Mouse (Mus musculus) cerebellum, adult 18-20 months (tissue): ENCODE results near the gene Gm45618.

Experiments used
- DNase-seq, 2 experiments: peaks; one replicate each; pipeline ENCODE4 v3.0.0; 2021

Gene Gm45618

GRCm38 (mm10) chr7:142093696-142094240 lies 26.8 kb downstream of the Gm45618 start:
- DNase-seq: peak in 1 of 2 experiments; percentile 31

GRCm38 (mm10) chr7:142092991-142093390 lies 27.5 kb downstream of the Gm45618 start:
- DNase-seq: peak in 1 of 2 experiments; percentile 12

GRCm38 (mm10) chr7:142091848-142092247 lies 28.7 kb downstream of the Gm45618 start:
- peak; percentile 25 to 29 for DNase-seq

- peak; percentile 31 to 37 for DNase-seq
Measured at GRCm38 (mm10) chr7:142089648-142090447, 30.7 kb downstream of the Gm45618 start.

GRCm38 (mm10) chr7:142088886-142089285 lies 31.6 kb downstream of the Gm45618 start:
- peak; percentile 44 to 60 for DNase-seq

- DNase-seq: no peak
Measured at GRCm38 (mm10) chr7:142087069-142087652, 33.4 kb downstream of the Gm45618 start.

GRCm38 (mm10) chr7:142086159-142086905 lies 34.2 kb downstream of the Gm45618 start:
- DNase-seq: no peak

GRCm38 (mm10) chr7:142084820-142085219 lies 35.7 kb downstream of the Gm45618 start:
- DNase-seq: peak; percentile 83 to 89

- DNase-seq: peak in 1 of 2 experiments; percentile 53
Measured at GRCm38 (mm10) chr7:142084395-142084794, 36.1 kb downstream of the Gm45618 start.

GRCm38 (mm10) chr7:142083588-142084317 lies 36.8 kb downstream of the Gm45618 start:
- DNase-seq: peak; percentile 51 to 53

GRCm38 (mm10) chr7:142082607-142083006 lies 37.9 kb downstream of the Gm45618 start:
- DNase-seq: no peak

GRCm38 (mm10) chr7:142082179-142082578 lies 38.4 kb downstream of the Gm45618 start:
- peak in 1 of 2 experiments; percentile 29 for DNase-seq

- DNase-seq: no peak
Measured at GRCm38 (mm10) chr7:142081736-142082135, 38.8 kb downstream of the Gm45618 start.

GRCm38 (mm10) chr7:142080876-142081275 lies 39.7 kb downstream of the Gm45618 start:
- DNase-seq: peak; percentile 33 to 37

GRCm38 (mm10) chr7:142079365-142079764 lies 41.2 kb downstream of the Gm45618 start:
- no peak for DNase-seq

GRCm38 (mm10) chr7:142077138-142077537 lies 43.4 kb downstream of the Gm45618 start:
- no peak for DNase-seq

GRCm38 (mm10) chr7:142074146-142074886 lies 46.2 kb downstream of the Gm45618 start:
- no peak for DNase-seq

- no peak for DNase-seq
Measured at GRCm38 (mm10) chr7:142071717-142072116, 48.8 kb downstream of the Gm45618 start.

- no peak for DNase-seq
Measured at GRCm38 (mm10) chr7:142071212-142071578, 49.3 kb downstream of the Gm45618 start.

- DNase-seq: peak; percentile 91
Measured at GRCm38 (mm10) chr7:142070458-142071211, 49.9 kb downstream of the Gm45618 start.
